Mouse (Mus musculus): Measurements from ENCODE around the gene Elmsan1.

DNA sequence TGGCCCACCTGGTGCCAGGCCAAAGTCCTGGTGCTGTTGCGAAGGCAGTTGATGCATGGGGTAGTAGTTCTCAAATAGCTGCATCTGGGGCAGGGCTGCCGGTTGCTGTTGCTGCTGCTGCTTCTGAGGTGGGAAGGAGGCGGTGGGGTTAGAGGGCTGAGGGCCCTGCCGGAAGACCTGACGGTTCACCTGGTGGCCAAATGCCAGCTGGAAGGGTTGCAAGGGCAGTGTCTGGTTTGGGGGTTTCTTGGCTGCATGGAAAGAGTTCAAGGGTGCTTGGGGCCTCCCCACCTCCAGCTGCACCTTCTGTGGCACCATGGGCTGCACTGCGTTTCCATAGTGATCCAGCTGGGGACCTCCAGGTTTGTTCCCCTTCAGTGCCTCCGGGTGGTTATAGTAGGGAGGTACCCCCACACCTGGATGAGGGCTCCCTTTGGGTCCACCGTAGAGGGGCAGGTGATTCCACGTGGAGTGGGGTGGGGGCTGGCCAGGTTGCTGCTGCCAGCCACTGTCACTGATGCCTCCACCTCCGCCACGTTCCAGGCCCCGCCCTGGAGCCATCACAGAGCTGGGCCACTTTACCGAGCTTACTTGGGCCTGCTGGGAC, 45.3 kb downstream of the Elmsan1 start:
- 0 out of 2 replicates have a peak, but pooled peaks have one; percentile 19 for TF ChIP-seq BHLHE40 (IDR thresholded peaks at IDR 0.05; ENCODE audit: low read depth, low read length)
- no peak for TF ChIP-seq CTCF (conservative IDR thresholded peaks at IDR 0.05 in 1 of 2, IDR thresholded peaks at IDR 0.05 in 1 of 2; ENCODE audit: low read depth in 2 of 2, low read length in 2 of 2)
- TF ChIP-seq MAZ (IDR thresholded peaks at IDR 0.05; ENCODE audit: low read depth, low read length), result no peak
- no peak for TF ChIP-seq RCOR1 (conservative IDR thresholded peaks at IDR 0.05; ENCODE audit: low read depth, low read length)
- no peak for TF ChIP-seq USF1 (IDR thresholded peaks at IDR 0.05; ENCODE audit: low read depth, low read length)
- TF ChIP-seq MAX (IDR thresholded peaks at IDR 0.05; ENCODE audit: low read length), result no peak
- TF ChIP-seq CHD2 (IDR thresholded peaks at IDR 0.05; ENCODE audit: low read length), result no peak
- no peak for TF ChIP-seq JUN (IDR thresholded peaks at IDR 0.05; ENCODE audit: insufficient read depth, low read depth, low read length)
- no peak for TF ChIP-seq POLR2A (IDR thresholded peaks at IDR 0.05; ENCODE audit: low read depth, low read length)
